Mouse (Mus musculus): Measurements from ENCODE around the gene Fntb.

- TF ChIP-seq CTCF (IDR thresholded peaks at IDR 0.05; ENCODE audit: low read depth, low read length) (no peak), POLR2A (IDR thresholded peaks at IDR 0.05; ENCODE audit: insufficient read depth, low read length) (no peak), EP300 (IDR thresholded peaks at IDR 0.05; ENCODE audit: insufficient read depth, low read depth, low read length) (no peak)
These were observed 177.7 kb downstream of the Fntb start for GRCm38 (mm10) chr12:76943046-76943445.

Data from ES-Bruce4 (cell line).